Mouse (Mus musculus): ENCODE measurements at regions not wholly inside any gene's neighbourhood (a gene's known extent, or its start where the extent isn't known, plus 50 kb on each side); places are given as distances from the start of the nearest gene placed in this dataset.
"Not testable (repeated sequence)": the region's sequence is repeated elsewhere in the genome, so short reads cannot be mapped to it uniquely, and the experiment has no call there.

DNA sequence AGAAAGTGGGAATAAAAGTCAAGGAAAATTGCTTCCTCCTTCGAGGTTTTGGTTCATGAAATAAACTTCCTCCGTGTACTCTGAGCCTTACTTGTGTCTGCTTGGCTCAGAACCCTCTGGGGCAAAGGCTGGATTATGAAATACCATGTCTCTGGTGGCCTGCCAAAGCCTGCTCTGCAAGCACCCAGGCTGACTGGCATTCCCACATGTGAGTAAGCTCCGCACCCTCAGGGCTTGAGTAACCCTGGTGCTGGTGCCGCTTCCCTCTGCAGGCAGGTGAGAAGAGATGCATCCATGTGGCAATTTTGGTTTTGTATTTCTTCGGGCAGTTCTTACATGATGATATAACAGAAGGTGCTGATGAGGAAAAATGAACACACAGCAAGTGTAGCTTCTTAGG lies 66.0 kb downstream of the Nr2f2 start:
- peak; percentile 89 for DNase-seq

- no peak for DNase-seq
Observed at GRCm38 (mm10) chr7:70291431-70291830, 75.1 kb downstream of the Nr2f2 start.

- DNase-seq = no peak
Observed at GRCm38 (mm10) chr7:70290733-70291320, 75.7 kb downstream of the Nr2f2 start.

- no peak for DNase-seq
Observed at GRCm38 (mm10) chr7:70290277-70290676, 76.3 kb downstream of the Nr2f2 start.

GRCm38 (mm10) chr7:70288621-70289020 lies 77.9 kb downstream of the Nr2f2 start:
- no peak for DNase-seq

GRCm38 (mm10) chr7:70287891-70288421 lies 78.6 kb downstream of the Nr2f2 start:
- no peak for DNase-seq

GRCm38 (mm10) chr7:70286836-70287355 lies 79.6 kb downstream of the Nr2f2 start:
- DNase-seq = no peak

DNA sequence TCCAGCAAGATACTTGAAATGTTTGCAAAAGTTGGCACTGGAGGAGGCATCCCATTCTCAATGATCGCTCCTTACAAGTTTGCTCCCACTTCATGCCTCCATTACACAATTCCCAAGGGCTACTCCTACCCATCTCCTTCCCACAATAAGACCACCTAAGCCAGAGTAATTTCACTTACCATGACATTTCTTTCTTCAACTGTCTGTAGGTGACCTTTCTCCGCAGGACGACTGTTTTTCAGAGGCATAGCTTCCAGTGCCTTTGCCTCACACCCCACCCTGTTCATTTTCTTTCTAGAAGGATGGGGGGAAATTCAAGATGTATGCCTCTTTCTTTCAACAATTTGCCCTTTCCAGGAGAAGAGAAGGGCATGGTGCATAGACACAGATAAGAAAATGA lies 81.2 kb downstream of the Nr2f2 start:
- no peak for DNase-seq

DNA sequence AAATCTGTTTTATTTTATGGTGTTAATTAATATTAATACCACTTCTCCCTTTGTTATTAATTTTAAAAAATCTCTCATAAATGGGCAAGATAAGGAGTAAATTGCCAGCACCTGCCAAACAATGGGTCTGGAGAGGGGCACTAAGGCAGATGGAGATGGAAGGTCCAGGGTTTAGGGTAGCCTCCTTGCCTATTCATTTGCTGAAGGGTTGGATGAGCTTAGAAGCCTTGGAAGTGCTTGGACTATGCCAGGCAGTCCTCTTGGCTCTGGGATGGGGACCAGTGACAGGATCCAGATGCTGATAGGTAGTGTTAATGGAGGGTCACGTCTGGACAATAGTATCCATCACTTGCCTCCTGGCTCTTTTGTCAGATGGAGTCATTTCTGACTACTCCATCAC lies 82.7 kb downstream of the Nr2f2 start:
- DNase-seq = no peak

DNA sequence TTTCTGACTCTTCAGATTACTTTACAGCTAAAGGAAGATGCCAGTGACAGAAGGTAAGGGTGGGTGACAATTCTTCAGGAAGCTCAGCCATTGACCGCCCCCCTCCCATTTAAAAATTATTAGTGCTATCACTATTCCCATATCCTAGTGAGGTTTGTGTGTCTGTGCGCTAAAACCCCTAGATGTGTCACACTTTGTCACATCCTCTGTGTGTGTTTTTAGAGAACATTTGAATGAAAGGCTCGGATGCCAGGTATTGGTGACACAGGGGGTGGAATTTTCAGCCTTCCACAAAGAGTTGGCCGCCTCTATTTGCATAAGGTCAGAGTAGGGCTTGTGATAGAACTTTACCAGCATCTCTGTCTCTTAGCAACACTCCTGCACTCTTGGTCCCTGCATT lies 83.4 kb downstream of the Nr2f2 start:
- no peak for DNase-seq

GRCm38 (mm10) chr7:70281891-70282515 lies 84.5 kb downstream of the Nr2f2 start:
- DNase-seq = no peak

DNA sequence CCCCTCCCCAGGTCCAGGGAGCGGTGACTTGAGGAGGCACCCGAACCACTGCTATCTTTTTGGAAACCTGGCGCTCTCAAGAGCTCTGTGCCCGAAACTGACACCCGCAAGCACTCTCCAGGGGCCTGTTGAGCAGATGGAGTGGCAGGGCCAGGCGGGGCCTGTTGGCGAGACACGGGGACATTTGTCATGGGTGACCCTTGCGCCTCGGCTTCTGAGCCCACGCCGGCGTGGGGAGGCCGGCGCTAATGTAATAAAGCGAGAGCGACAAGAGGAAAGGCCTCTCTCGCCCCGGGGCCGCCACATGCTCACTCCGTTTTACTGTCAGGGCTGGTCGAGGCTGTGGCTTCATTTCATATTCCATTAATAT lies 85.2 kb downstream of the Nr2f2 start:
- peak; percentile 16 for DNase-seq

DNA sequence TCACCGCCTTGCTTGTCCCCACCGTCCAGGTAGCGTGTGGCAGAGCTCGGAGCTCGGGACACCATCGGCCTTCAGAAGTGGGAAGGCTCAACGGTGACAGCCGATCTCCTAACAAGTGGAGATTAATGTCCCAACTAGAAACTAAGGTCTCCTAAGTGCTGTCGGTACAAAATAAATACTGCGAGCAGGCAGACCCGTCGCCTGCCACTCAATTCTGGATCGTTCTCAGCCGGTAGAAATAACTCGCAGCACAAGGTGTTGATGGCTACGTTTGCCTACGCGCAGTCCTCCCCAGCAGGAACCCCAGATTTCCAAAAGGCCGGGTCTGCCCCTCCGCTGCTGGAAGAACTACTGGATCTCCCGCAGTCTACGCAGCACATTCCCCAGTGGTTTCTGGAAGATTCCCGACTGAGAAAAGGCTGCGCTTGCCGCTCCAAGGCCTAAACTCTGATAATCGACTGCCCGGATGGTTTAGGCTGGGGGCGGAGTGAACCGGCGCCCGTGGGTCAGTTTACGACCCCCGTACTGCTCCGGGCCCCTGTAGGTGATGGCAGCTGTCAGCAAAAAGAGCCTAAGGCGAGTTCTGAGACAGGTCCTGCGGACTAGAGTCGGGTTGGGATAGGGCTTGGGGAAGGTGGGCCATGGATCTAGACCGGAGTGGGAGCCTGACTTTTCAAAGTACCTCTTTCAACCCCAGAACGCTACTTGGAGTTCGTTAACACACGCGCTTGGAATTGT lies 85.7 kb downstream of the Nr2f2 start:
- peak; percentile 21 for DNase-seq

- DNase-seq = no peak
Observed at GRCm38 (mm10) chr7:70279927-70280642, 86.5 kb downstream of the Nr2f2 start.

- no peak for DNase-seq
Observed at GRCm38 (mm10) chr7:70279101-70279500, 87.4 kb downstream of the Nr2f2 start.

GRCm38 (mm10) chr7:70276078-70276477 lies 90.5 kb downstream of the Nr2f2 start:
- no peak for DNase-seq

DNA sequence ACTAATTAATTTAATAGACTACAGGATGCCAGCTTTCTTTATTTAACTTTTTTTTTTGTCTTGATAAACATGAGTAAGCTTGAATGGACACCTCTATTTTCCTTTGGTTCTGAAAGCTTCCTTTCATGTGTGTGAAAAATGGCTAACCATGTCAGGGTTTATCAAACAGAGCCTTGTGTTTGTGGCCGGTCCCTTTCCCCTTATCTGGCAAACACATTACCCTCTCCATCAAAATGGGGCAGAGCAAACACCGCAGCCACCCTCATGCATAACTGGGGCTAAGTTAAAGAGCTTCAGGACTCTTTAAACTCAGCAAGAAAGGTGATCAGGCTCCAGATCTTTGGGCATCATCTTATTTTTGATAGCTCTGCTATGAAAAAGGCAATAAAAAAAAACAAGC lies 92.2 kb downstream of the Nr2f2 start:
- DNase-seq = no peak

DNA sequence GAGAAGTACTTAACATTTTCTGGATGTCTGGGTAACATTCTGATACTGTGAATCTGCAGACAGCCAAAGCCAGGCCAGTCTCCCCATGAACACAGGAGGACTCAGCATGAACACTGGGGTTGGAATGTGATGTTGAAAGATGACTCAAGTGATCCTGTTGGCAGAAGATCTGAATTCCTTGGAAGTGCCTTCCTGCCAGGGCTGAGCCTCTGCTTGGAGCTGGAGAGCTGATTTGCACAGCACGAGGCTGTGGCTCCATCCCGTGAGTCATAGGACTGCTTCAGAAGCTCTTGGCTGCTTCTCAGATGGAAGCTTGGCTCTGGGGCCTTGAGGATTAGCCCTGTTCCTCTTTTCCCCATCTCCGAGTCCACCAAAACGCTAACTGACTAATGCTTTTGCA lies 99.5 kb downstream of the Nr2f2 start:
- DNase-seq = peak; percentile 72

DNA sequence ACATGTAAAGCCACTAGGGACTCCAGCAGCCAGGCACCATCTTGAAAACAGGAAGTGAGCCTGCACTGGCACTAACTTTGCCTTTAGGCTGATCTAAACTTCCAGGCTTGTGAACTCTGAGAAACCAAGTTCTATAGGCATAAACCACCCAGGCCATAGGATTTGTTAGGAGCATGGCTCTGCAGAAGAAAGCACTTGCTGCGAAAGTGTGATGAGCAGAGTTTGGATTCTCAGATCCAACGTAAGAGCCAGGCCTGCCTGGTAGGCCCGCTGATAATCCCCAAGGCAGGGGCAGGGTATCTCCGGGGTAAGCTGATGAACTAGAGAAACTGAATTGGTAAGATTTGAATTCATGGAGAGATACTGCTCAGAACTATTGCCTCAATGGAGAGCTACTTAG lies 109.7 kb downstream of the Nr2f2 start:
- no peak for DNase-seq

- DNase-seq = no peak
Observed at GRCm38 (mm10) chr7:70255072-70255471, 111.5 kb downstream of the Nr2f2 start.

GRCm38 (mm10) chr7:70253275-70253674 lies 113.3 kb downstream of the Nr2f2 start:
- DNase-seq = no peak

- DNase-seq = not testable (repeated sequence)
Observed at GRCm38 (mm10) chr7:70239059-70239458, 127.5 kb downstream of the Nr2f2 start.

GRCm38 (mm10) chr7:70219310-70219709 lies 147.2 kb downstream of the Nr2f2 start:
- DNase-seq = no peak
